In genomic region chr12:83622031-83622755, GRCm38 (mm10) we compare ENCODE assay signal across 23 mouse cellular contexts. TPM values are rescaled to one million over a fixed set of nuclear protein-coding genes. Genes with fewer than 3 reads are reported as not detected.
DNase-seq lines count a peak whose midpoint lies in the region; ATAC-seq and TF ChIP-seq lines count a peak whose summit lies in the region.
"Had no signal": no experiment of that assay in that cellular context is flagged by ENCODE, and none has a peak within 500 bp of the region (broad histone marks: within the 10 kb centered on the region; RNA-seq: fewer than 3 reads in every experiment).

No protein-coding gene starts in this region.

- no peak for ATAC-seq in kidney, embryonic 14.5 days (ENCODE audit: low FRiP score, low TSS enrichment)
- ATAC-seq: CD4-positive, CD25-positive, alpha-beta regulatory T cell, adult 4 months; forebrain, embryonic 16.5 days had no signal

- H3K4me3 ChIP-seq in kidney, adult 2 months (ENCODE audit: insufficient read depth, low read depth, low read length) = no peak overlapping the region
- no peak overlapping the region for H3K4me3 ChIP-seq in kidney, embryonic 14.5 days (ENCODE audit: low read length)
- no peak overlapping the region for H3K4me3 ChIP-seq in cerebellum, adult 2 months (replicated peaks; ENCODE audit: insufficient read depth, low read depth, low read length)
- H3K4me3 ChIP-seq: embryonic facial prominence, embryonic 13.5 days; forebrain, embryonic 12.5 days; heart, adult 2 months; heart, embryonic 15.5 days; hindbrain, embryonic 10.5 days had no signal

- H3K9ac ChIP-seq in kidney, embryonic 14.5 days (ENCODE audit: low read depth, low read length) = no peak overlapping the region
- H3K9ac ChIP-seq: embryonic facial prominence, embryonic 13.5 days; forebrain, embryonic 12.5 days; heart, embryonic 15.5 days; hindbrain, embryonic 14.5 days had no signal

- H3K27me3 ChIP-seq in kidney, adult 2 months (replicated peaks; ENCODE audit: control insufficient read depth, insufficient read depth, low read length) = no peaks in the 10 kb centered on the region
- no peaks in the 10 kb centered on the region for H3K27me3 ChIP-seq in kidney, embryonic 14.5 days (ENCODE audit: control insufficient read depth, insufficient read depth, low read length)
- no peaks in the 10 kb centered on the region for H3K27me3 ChIP-seq in cerebellum, adult 2 months (ENCODE audit: control insufficient read depth, insufficient read depth, low read length)
- H3K27me3 ChIP-seq: embryonic facial prominence, embryonic 13.5 days; forebrain, embryonic 12.5 days; heart, embryonic 15.5 days had no signal

- no peak overlapping the region for H3K4me2 ChIP-seq in kidney, embryonic 14.5 days (replicated peaks; ENCODE audit: low read depth, low read length)
- H3K4me2 ChIP-seq: embryonic facial prominence, embryonic 13.5 days; forebrain, embryonic 12.5 days; heart, embryonic 11.5 days; heart, embryonic 15.5 days; hindbrain, embryonic 14.5 days had no signal

- no peak overlapping the region; the same call in 1 of the 2 replicates for H3K27ac ChIP-seq in kidney, adult 2 months (ENCODE audit: insufficient read depth, low read depth, low read length)
- no peak overlapping the region for H3K27ac ChIP-seq in kidney, embryonic 14.5 days (ENCODE audit: low read depth, low read length)
- H3K27ac ChIP-seq in cerebellum, adult 2 months (ENCODE audit: insufficient read depth, low read length) = no peak overlapping the region
- H3K27ac ChIP-seq: embryonic facial prominence, embryonic 13.5 days; forebrain, embryonic 12.5 days; heart, adult 2 months; heart, embryonic 15.5 days; hindbrain, embryonic 10.5 days; hindbrain, embryonic 14.5 days had no signal

- no peaks in the 10 kb centered on the region for H3K9me3 ChIP-seq in kidney, embryonic 14.5 days (ENCODE audit: control insufficient read depth, low read length)
- H3K9me3 ChIP-seq: embryonic facial prominence, embryonic 13.5 days; forebrain, embryonic 12.5 days; G1E; heart, embryonic 15.5 days; hindbrain, embryonic 10.5 days had no signal

- WGBS in kidney, adult 2 months = 44% methylated on average over 6 of the region's 6 CpGs
- 80% methylated on average over 6 of the region's 6 CpGs for WGBS in kidney, embryonic 14.5 days
- WGBS in cerebellum, adult 2 months = 54% methylated on average over 6 of the region's 6 CpGs

- no peak for TF ChIP-seq CTCF in kidney, adult 2 months (conservative IDR thresholded peaks at IDR 0.05; ENCODE audit: insufficient read depth, insufficient read length, low read depth, low read length)
- TF ChIP-seq CTCF in cerebellum, adult 2 months (IDR thresholded peaks at IDR 0.05; ENCODE audit: borderline replicate concordance, insufficient read depth, low read depth, low read length) = no peak

- DNase-seq in kidney, adult 2 months = peak; percentile 80
- DNase-seq in testis, postnatal 10 days (ENCODE audit: low spot score) = peak; percentile 28
- no peak for DNase-seq in testis, postnatal 14 days (ENCODE audit: low spot score)
- peak; percentile 30 to 70 for DNase-seq in kidney, postnatal 25 days
- no peak for DNase-seq in spleen, postnatal 36 days (ENCODE audit: low spot score in 2 of 2)
- no peak for DNase-seq in cerebellum, adult 2 months
- DNase-seq: adrenal gland, postnatal 10 days; B cell, adult 2 months; cerebellum, adult 11 months; cerebellum, adult 9-10 months; cerebellum, postnatal 25 days; gastrocnemius, postnatal 10 days; heart, adult 2 months had no signal

- no peaks in the 10 kb centered on the region for H3K36me3 ChIP-seq in kidney, adult 2 months (ENCODE audit: control insufficient read depth, insufficient read depth, low read length)
- H3K36me3 ChIP-seq in kidney, embryonic 14.5 days (ENCODE audit: control insufficient read depth, insufficient read depth, low read length) = no peaks in the 10 kb centered on the region
- H3K36me3 ChIP-seq: embryonic facial prominence, embryonic 13.5 days; forebrain, embryonic 12.5 days; heart, embryonic 15.5 days; hindbrain, embryonic 10.5 days had no signal

- no peak for TF ChIP-seq POLR2A in kidney, adult 2 months (IDR thresholded peaks at IDR 0.05; ENCODE audit: low read depth, low read length)
- no peak for TF ChIP-seq POLR2A in cerebellum, adult 2 months (IDR thresholded peaks at IDR 0.05; ENCODE audit: borderline replicate concordance, insufficient read depth, low read length)

- H3K4me1 ChIP-seq in kidney, adult 2 months (ENCODE audit: control insufficient read depth, insufficient read depth, low read length) = peaks cover 5% of the 10 kb centered on the region; the same call in 1 of the 2 replicates
- no peaks in the 10 kb centered on the region for H3K4me1 ChIP-seq in kidney, embryonic 14.5 days (ENCODE audit: control insufficient read depth, insufficient read depth, low read length)
- no peaks in the 10 kb centered on the region for H3K4me1 ChIP-seq in cerebellum, adult 2 months (ENCODE audit: control insufficient read depth, insufficient read depth, low read length)
- H3K4me1 ChIP-seq: embryonic facial prominence, embryonic 13.5 days; forebrain, embryonic 12.5 days; heart, embryonic 15.5 days had no signal

RNA-seq across cellular contexts. Expression of gene Rbm25, which starts 8.8 kb away (rescaled TPM):
- 17.9 and 21.2 TPM in 2 replicates for polyA plus RNA-seq in kidney, adult 2 months (2012; rRNA removed)
- 277 and 284 TPM in 2 replicates for polyA plus RNA-seq in kidney, embryonic 14.5 days (2014; fragmentation: Nextera tagmentation; extraction: Ambion mirVana)
- 159 and 191 TPM in 2 replicates for polyA plus RNA-seq in cerebellum, adult 2 months (2012; rRNA removed)

RNA-seq across cellular contexts. Expression of gene Zfyve1, which starts 25.2 kb away (rescaled TPM):
- polyA plus RNA-seq in kidney, adult 2 months (2012; rRNA removed) = 29.0 and 32.0 TPM in 2 replicates
- 11.2 and 16.9 TPM in 2 replicates for polyA plus RNA-seq in kidney, embryonic 14.5 days (2014; fragmentation: Nextera tagmentation; extraction: Ambion mirVana)
- polyA plus RNA-seq in cerebellum, adult 2 months (2012; rRNA removed) = 41.7 and 47.6 TPM in 2 replicates

Comparison
In these comparisons a context has a peak if more than half of its experiments do, and no peak if none do; other contexts are left out.
1. DNase-seq: peak in kidney, adult 2 months (single experiment), testis, postnatal 10 days (single experiment) and kidney, postnatal 25 days (2 of 2); none in testis, postnatal 14 days (single experiment), spleen, postnatal 36 days (0 of 2) and cerebellum, adult 2 months (0 of 2).